Mouse (Mus musculus): ENCODE measurements at regions not wholly inside any gene's neighbourhood (a gene's known extent, or its start where the extent isn't known, plus 50 kb on each side); places are given as distances from the start of the nearest gene placed in this dataset.
"Not testable (repeated sequence)": the region's sequence is repeated elsewhere in the genome, so short reads cannot be mapped to it uniquely, and the experiment has no call there.

DNA sequence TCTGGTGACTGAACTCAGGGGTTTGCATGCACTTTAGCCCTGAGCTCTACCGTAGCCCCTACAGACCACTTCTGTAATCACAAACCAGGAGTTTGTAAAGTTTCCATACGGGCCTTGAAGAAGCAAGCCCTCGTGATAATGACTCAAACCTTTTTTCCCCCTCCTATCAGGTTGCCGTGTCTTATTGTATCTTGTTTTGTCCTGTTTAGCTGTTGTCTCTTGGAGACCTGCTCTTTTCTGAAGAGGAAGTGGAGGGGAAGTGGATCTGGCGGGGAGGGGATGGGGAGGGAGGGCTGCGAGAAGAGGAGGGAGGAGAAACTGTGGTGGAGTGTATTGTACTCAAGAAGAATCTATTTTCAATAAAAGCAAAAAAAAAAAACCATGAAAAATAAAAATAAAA is 87.0 kb downstream of the Fam43a start:
- DNase-seq: no peak

DNA sequence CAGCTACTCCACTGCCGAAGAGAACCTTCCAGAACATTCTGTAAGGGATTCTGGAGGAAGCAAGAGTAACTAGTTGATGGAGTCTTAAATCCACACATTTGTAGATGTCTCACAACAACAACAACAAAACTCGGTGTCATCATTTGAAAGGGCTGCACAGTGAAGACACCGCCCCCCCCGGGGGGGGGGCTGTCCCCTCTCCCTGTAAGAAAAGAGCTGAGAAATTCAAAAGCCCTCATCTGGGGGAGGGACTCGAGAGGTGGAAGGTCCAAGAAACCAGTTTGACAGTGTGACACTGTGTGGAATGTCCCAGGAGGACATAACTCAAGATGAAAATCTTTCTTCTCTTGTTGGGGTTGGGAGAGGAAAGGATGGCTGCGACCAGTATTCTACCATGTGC is 87.7 kb downstream of the Fam43a start:
- no peak for DNase-seq

GRCm38 (mm10) chr16:30687682-30688081 is 88.2 kb downstream of the Fam43a start:
- no peak for DNase-seq

- no peak for DNase-seq
Observed at GRCm38 (mm10) chr16:30690531-30690930, 91.0 kb downstream of the Fam43a start.

- DNase-seq: peak; percentile 33
Observed at GRCm38 (mm10) chr16:30691964-30692363, 92.4 kb downstream of the Fam43a start.

DNA sequence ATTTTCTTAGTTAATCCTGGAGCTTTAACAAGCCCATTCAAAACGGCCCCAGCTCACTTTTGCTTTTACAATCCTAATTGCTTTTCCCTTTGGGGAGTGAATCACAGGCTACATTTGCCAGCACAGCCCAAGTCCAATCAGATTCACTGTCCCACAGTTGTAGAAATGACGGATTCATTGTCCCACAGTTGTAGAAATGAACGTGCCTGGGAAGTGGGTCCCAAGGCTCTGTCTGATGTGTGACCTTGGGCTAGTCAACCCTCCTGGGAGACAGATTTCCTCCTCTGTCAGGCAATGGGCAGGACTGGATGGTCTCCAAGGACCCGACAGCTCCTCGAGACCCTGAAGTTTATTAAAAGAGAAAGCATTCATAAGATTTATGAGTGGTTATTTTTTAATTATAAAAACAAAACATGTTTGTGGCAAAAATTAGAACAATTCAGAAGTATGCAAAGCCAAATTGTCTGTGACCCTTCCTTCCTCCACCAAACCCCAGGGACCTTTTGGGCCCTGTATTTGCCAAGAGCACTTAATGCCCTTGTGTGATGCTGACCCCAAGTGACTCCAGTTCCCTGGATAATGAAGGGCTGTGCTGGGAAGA is 93.1 kb downstream of the Fam43a start:
- DNase-seq: no peak

DNA sequence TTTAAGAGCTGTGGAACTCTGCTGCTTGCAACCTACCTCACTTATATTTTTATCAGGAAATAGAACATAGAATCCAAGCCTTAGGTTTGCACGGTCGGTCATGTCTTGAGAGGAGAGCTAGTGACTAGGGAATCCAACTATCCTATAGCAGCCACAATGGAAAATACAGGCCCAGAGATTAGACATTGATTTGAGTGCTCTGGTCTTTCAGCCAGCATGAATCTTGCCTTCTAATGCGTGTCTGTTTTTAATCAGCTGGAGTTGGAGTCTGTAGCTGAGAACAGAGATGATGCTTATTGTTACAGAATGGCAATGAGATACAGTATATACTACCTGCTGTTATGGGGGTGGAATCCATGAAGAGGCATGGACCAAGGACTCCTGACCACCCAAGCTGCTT is 93.7 kb downstream of the Fam43a start:
- no peak for DNase-seq

- DNase-seq: no peak
Observed at GRCm38 (mm10) chr16:30693839-30694527, 94.5 kb downstream of the Fam43a start.

DNA sequence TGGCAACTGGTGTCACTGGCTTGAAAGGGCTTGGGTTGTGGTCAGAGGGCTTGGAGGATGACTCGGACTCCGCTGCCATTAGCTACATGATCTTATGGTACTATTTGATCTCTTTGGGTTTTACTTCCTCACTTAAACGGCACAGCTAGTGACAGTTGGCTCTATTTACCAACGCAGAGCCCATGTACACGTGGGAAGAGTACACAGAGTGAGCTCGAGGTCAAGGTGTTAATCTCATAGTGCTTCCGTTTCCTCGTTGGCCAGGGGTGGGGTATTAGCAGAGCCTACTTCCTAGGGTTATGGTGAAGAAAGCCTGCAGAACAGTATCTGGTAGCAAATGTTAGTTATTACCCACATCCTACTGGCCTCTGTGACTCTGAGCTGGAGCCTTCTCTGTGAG is 96.2 kb downstream of the Fam43a start:
- no peak for DNase-seq

- no peak for DNase-seq
Observed at GRCm38 (mm10) chr16:30697209-30697608, 97.7 kb downstream of the Fam43a start.

DNA sequence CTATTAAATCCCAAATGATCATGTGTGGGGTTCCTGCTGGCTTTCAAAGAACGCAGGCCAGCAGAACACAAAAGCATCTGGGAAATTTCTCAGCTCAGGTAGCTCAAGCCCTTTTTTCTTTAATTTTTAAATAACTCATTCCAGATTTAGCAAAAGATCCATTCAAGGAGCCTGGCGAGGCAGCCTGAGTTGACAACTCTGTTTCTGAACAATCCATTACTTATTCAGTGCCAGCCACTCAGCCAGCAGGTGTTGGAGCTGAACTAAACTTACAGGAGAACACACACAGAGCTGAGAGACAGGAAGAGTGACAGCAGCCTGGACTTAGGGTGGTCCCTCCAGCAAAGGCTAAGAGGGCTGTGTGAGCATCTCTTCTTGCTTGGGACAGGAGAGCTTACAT is 98.3 kb downstream of the Fam43a start:
- DNase-seq: no peak

- DNase-seq: no peak
Observed at GRCm38 (mm10) chr16:30703831-30704230, 104.3 kb downstream of the Fam43a start.

- no peak for DNase-seq
Observed at GRCm38 (mm10) chr16:30709501-30709900, 110.0 kb downstream of the Fam43a start.

GRCm38 (mm10) chr16:30709975-30710374 is 110.5 kb downstream of the Fam43a start:
- no peak for DNase-seq

GRCm38 (mm10) chr16:30712570-30712969 is 113.0 kb downstream of the Fam43a start:
- no peak for DNase-seq

DNA sequence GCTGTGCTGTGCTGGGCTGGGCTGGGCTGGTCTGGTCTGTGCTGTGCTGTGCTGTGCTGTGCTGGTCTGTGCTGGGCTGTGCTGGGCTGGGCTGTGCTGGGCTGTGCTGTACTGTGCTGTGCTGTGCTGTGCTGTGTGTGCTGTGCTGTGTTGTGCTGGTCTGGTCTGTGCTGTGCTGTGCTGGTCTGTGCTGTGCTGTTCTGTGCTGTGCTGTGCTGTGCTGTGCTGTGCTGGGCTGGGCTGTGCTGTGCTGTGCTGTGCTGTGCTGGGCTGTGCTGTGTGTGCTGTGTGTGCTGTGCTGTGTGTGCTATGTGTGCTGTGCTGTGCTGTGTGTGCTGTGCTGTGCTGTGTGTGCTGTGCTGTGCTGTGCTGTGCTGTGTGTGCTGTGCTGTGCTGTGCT is 118.1 kb downstream of the Fam43a start:
- DNase-seq: not testable (repeated sequence)

GRCm38 (mm10) chr16:30720791-30721190 is 121.3 kb downstream of the Fam43a start:
- no peak for DNase-seq

GRCm38 (mm10) chr16:30721223-30721622 is 121.7 kb downstream of the Fam43a start:
- DNase-seq: no peak

DNA sequence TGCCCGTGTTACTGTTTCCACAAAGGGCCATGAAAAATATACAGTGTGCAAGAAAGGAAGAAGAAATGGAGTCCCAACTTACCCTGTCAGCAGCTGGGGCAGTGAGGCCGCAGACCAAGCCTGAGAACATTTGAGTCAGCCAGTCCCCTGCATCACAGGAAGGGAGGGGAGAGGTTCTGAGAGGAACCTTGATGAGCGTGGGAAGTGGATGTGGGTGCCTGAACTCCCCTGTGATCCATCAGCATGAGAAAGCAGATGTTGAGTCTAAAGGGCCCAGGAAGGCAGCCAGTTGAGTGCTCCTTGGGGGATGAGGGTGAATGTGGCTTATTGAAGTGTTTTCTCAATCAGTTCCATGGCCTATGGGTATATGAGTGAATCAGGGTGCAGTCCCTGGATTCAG is 122.8 kb downstream of the Fam43a start:
- peak; percentile 42 for DNase-seq

DNA sequence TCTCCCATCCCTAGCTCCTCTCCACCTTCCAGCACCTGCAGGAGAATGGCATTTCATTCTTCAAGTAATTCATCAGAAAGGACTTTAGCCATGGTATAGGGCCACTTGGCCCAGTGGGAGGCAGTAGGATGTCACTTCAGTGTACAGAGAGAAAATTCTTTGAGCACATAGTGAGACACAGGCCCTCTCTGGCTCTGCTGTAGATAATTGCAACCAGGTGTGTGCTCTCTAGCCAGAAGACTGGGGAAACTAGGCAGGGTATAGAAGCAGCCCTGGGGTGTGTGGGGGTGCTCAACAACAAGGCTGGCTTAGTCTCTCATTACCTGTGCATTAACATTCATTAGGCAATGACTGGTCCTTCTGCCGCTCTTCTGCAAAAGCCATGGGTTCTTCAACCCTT is 125.1 kb downstream of the Fam43a start:
- no peak for DNase-seq

DNA sequence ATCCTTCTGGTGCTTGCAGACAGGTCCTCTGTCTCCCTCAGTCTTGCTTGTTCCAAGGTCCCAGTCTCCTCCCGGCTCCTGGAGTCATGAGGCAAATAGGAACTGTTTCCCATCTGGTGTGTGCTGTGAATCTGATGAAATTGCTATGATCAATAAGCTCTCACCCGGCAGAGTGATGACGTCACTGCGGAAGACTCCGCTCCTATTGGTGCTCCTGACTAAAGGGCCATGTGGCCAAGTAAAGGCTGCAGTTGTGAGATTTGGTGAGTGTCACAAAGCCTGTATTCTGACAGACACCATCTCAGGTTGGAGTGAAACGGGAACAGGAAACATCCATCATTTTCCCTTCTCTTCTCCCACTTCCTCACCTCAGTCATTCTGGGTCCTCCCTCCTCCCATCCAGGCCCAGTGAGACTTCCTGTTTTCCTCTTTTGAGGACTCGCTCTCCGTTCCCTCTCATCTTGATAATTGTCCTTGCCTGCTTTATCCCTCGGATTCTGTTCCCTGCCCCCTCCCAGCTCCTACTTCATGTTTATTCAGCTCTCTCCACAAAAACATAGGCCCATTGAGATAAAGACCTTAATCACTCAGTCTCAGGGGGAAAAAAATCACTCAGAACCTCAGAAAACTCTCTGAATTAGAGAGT is 133.4 kb downstream of the Fam43a start:
- no peak for DNase-seq

DNA sequence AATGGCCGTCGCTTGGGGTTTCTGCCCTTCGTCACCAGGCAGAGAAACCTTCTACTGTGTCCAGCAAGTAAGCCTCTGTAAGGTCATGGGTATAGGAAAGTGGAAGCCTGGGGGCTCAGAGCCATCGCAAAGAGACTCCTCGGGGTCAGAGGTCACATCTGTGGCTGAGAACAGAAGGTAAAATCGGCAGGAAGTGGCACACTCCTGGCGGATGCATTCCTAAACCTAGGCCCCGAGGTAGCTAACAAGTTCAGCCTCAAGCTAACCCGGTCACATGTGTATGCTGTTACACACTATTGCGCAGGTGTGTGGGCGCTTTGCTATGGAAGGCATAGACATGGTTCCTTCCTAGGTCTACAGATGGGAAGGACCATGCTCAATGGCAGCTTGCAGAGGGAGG is 134.0 kb downstream of the Fam43a start:
- peak; percentile 17 for DNase-seq

- no peak for DNase-seq
Observed at GRCm38 (mm10) chr16:30735360-30735759, 135.8 kb downstream of the Fam43a start.

- no peak for DNase-seq
Observed at GRCm38 (mm10) chr16:30735969-30736368, 136.4 kb downstream of the Fam43a start.

Measured in thymus, postnatal 4 days (tissue).